Mouse (Mus musculus) telencephalon, adult 2 months (tissue): Measurements from ENCODE around the gene Lxn.

ENCODE experiments used
- DNase-seq: peaks from one replicate; pipeline ENCODE4 v3.0.0-alpha.2; 2011; ENCODE audit warnings: low read depth, low spot score

The Lxn gene

GRCm38 (mm10) chr3:67462015-67462414, 1.7 kb downstream of the Lxn start:
- DNase-seq = no peak

- DNase-seq = no peak
Observed at GRCm38 (mm10) chr3:67459881-67460280, 3.8 kb downstream of the Lxn start.

- DNase-seq = no peak
Observed at GRCm38 (mm10) chr3:67450601-67451210, 13.0 kb downstream of the Lxn start.

GRCm38 (mm10) chr3:67449660-67450059, 14.1 kb downstream of the Lxn start:
- no peak for DNase-seq

GRCm38 (mm10) chr3:67447143-67447542, 16.6 kb downstream of the Lxn start:
- no peak for DNase-seq

- no peak for DNase-seq
Observed at GRCm38 (mm10) chr3:67434011-67434410, 29.7 kb downstream of the Lxn start.

GRCm38 (mm10) chr3:67429999-67430380, 33.7 kb downstream of the Lxn start, which contains the start of gene Gfm1:
Gene Gfm1 (plus strand): TSS chr3:67430096.
- peak; percentile 77 for DNase-seq

- no peak for DNase-seq
Observed at GRCm38 (mm10) chr3:67429338-67429998, 34.3 kb downstream of the Lxn start.
